Mouse (Mus musculus): Measurements from ENCODE around the gene Gm10031. TPM values are rescaled to one million over a fixed set of nuclear protein-coding genes. Genes with fewer than 3 reads are reported as not detected.
A peak's percentile ranks its signal among the peaks of the same experiment; 100 is the strongest.

The Gm10031 gene
- total RNA-seq, 2 experiments from 2014 or later: 42.9 to 43.3 TPM

DNA sequence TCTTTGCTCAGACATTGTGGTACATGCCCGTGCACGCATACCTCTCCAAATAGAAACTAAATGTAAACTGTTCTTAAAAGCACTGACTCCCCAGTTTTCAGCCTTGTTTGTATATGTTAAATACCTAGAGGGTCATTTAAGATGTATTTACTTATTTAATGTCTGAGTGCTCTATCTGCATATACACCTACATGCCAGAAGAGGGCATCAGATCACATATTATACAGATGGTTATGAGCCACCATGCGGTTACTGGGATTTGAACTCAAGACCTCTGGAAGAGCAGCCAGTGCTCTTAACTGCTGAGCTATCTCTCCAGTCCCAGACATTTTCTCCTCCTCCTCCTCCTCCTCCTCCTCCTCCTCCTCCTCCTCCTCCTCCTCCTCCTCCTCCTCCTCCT lies 14.6 kb downstream of the Gm10031 start:
- DNase-seq (ENCODE audit: low spot score in 2 of 2): no peak
- intact Hi-C loops (cut with DNase I): loop anchor here (5.0 kb wide), 2 partner anchors 116 to 276 kb away; partner anchors contain the start of gene Axdnd1

DNA sequence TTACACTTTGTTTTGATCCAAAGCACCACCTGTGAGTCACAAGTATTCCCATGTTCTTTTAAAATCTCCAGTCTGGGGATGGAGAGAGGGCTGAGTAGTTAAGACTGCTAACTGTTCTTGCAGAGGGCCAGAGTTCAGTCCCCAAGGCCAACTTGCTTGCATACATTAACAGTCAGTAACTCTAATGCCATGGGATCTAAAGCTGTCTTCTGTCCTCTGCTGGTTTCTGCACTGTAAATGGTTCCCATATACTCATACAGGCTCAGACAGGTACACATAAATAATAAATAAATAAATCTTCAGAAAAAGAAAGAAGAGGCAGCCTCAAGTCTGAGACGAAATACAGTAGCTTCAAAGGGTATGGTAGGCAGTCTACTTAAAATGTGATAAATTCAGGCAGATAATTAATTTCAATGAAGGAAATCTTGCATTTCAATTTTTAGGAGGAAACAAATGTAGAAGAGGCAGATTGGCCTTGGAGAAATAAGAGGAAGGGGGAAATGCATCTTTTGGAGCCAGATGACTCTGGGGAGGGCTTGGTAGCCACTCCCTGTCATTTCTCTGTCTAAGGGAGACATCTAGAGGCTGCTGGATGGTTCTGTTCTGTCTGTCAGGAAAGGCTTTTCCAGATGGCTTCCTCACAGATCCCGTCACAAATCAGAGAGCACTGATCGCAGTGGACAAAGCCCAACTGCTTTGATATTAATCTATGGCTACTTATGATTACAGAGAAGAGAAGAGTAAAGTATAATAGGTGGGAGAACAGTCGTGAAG lies 16.2 kb downstream of the Gm10031 start:
- intact Hi-C loops (cut with DNase I): loop anchor here (2.0 to 5.0 kb wide), 3 partner anchors 118 to 455 kb away; partner anchors contain the start of gene Axdnd1

DNA sequence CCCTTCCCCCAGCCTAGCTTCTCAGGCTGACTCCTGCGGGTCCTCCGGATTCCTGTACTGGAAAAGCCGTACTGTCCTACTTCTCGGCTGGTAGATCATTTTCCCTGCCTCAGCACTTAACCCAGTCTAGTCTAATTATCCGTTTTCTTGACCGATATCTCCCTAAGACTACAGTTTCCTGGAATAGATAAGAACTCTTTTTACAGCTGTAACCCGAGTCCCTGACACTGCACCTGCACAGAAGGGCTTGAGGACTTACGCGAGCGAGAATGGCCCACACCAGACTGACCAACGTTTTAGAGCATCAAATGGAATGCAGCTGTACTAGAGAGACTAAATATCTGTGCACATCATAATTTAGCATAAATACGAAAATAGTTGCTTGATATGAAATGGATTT lies 20.2 kb downstream of the Gm10031 start:
- intact Hi-C loops (cut with DNase I): no loop called here
- no peak for DNase-seq (ENCODE audit: low spot score in 2 of 2)

More for the DNA sequence above, 16.2 kb downstream of the Gm10031 start:
- no peak for DNase-seq (ENCODE audit: low spot score in 2 of 2)

DNA sequence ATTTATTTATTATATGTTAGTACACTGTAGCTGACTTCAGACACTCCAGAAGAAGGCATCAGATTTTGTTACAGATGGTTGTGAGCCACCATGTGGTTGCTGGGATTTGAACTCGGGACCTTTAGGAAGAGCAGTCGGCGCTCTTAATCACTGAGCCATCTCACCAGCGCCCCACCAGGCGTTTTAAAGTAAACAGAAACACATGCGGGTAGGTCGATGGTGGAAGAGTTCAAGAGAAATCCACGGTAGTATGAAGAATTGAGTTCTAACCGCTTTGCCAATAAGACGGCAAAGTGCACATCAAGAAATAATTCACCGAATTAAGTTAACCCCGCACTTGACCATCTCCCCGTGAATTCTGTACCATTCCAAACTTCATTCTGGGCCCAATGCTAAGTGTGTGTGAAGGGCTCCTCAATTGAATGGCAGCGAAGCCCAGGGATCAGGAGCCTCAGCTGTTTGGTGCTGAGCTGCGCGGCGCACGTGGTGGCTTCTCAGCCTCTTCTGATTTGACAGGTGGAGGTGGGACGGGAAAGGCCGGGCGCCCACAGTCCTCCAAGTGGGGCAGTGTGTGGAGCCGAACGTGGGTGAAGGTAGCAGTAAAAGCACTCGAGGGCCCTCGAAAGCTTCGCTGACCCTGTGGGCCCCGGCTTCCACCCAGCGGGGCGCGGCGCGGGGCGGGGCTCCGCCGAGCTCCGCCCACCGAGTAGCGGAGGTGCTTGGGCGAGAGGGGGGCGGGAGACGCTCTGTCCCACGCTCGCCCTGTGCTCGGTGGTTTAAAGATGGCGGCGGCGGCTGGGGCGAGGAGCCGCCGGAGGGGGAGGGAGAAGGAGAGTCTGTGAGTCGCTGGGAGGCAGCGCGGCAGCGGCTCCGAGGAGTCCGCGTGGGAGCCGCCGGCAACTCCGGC lies 34.5 kb downstream of the Gm10031 start, which contains the start of gene Abl2:
TSS of gene Abl2 (plus strand) at position 763 of the 907 bp plus-strand sequence.
- intact Hi-C loops (cut with DNase I): loop anchor here (2.0 kb wide), 1 partner anchor 75 kb away; no protein-coding TSS in a partner anchor
- peak; percentile 88 to 89 for DNase-seq (ENCODE audit: low spot score in 2 of 2)

DNA sequence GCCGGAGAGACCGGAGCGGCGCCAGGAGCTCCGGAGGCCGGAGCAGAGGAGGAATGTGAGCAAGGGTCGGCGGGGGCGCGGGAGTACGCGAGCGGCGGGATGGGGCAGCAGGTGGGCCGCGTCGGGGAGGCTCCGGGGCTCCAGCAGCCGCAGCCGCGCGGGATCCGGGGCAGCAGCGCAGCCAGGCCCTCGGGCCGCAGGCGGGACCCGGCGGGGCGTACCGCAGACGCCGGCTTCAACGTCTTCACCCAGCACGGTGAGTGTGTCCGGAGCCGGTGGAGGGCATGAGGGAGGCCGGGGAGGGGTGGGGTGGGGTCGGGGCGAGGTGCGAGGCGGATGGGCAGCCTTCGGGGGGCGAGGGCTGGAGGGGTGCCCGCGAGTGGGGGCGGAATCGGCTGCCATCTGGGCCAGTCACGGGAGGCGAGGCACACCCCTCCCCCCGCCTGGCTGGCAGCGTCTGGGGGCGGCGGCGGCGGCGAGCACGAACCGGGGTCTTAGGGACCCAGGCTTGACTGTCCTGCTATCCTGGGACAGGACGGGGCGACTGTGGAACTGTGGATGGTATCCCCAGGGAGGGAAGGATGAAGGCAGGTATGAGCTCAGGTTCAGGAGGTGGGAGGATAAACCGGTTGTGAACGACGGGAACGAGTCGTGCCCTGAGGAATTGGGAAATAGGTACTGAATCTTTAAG lies 35.3 kb downstream of the Gm10031 start:
- intact Hi-C loops (cut with DNase I): loop anchor here (2.0 kb wide), 1 partner anchor 74 kb away; no protein-coding TSS in a partner anchor

DNA sequence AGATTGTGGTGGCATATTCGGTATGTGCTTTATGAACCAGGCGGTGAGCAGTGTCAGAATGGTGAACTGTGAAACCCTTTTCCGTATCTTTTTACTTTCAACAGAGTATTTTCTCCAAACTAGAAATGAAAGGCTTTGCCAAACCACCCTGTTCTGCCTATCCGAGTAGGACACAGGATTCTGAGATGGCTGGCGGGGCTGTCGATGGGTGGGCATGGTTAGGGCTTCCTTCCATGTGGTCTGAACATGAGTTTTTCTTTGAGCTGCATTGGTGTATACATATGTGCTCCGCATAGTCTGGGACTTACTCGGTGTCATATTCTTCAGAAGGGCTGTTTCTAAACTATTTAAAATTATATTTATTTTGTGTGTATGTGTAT lies 35.8 kb downstream of the Gm10031 start:
- no peak for DNase-seq (ENCODE audit: low spot score in 2 of 2)
- intact Hi-C loops (cut with DNase I): loop anchor here (2.0 to 10.0 kb wide), 2 partner anchors 55 to 73 kb away; no protein-coding TSS in a partner anchor

More for the DNA sequence above, 35.3 kb downstream of the Gm10031 start:
- DNase-seq (ENCODE audit: low spot score in 2 of 2): peak; percentile 63 to 73

DNA sequence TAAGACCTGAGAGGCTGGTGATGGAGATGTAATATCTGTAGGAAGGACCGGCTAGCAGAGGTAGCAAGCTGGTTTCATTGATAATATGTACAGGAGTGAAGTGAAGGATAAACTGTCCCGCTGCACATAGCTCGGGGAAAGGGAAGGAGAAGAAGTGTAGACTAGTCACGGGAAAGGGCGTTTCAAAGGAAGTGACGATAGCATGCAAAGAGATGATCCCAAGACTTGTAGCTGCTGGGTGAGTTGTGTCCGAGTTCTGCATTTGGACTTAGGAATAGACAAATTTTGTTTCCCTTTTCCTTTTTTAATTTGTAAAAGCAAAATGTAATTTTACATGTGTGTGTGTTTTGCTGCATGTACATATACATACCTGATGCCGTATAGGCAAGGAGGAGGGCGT lies 36.7 kb downstream of the Gm10031 start:
- DNase-seq (ENCODE audit: low spot score in 2 of 2): no peak
- intact Hi-C loops (cut with DNase I): loop anchor here (10.0 kb wide), 1 partner anchor 54 kb away; no protein-coding TSS in a partner anchor

DNA sequence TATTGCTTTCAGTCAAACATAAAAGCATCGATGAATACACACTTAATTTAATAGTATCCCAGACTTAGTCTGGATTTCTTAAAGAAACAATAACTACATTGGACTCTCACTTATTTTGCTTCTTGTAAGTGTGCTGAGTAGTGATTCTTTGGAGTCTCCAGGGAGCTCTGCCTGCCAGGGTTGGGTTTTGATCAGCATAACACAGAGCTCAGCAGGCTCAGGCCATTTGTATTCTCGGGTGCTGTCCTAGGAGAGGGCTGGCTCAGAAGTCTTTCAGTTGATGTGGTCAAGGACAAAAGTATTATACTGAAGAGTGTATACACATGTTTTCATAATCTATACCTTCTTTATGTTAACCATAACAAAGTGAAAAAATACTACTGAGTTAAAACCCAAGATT lies 41.5 kb downstream of the Gm10031 start:
- DNase-seq (ENCODE audit: low spot score in 2 of 2): no peak
- intact Hi-C loops (cut with DNase I): loop anchor here (10.0 kb wide), 1 partner anchor 49 kb away; no protein-coding TSS in a partner anchor

DNA sequence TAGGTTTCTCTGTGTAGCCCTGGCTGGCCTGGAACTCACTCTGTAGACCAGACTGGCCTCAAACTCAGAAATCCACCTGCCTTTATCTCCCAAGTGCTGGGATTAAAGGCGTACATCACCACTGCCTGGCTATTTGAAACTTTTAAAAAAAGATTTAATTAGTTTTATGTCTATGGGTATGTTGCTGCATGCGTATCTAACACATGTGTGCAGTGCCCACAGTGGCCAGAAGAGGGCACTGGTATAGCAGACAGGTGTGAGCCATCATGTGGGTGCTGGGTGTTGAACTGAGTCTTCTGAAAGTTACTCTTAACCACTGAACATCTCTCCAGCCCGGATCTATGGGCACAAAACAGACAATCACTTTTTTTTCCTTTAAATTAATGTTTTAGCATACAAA lies 42.3 kb downstream of the Gm10031 start:
- intact Hi-C loops (cut with DNase I): loop anchor here (10.0 kb wide), 1 partner anchor 49 kb away; no protein-coding TSS in a partner anchor
- no peak for DNase-seq (ENCODE audit: low spot score in 2 of 2)

DNA sequence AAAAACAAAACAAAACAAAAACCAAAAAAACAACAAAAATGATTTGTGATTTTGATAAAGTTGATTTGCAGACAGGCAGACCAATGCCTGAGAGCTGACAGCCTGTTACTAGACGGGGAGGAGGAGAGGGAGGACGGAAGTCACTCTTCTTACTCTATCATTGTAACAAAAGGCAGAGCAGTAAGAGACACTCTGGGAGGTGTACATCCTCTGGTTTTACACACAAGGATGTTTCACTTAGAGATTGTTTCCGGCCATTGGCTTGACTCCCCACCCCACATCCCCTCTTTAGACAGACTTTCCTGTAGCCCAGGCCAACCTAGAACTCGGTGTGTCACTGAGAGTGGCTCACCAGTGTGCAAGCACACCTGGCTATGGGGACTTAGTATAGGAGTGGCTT lies 45.8 kb downstream of the Gm10031 start:
- DNase-seq (ENCODE audit: low spot score in 2 of 2): no peak
- intact Hi-C loops (cut with DNase I): loop anchor here (10.0 kb wide), 1 partner anchor 45 kb away; no protein-coding TSS in a partner anchor

DNA sequence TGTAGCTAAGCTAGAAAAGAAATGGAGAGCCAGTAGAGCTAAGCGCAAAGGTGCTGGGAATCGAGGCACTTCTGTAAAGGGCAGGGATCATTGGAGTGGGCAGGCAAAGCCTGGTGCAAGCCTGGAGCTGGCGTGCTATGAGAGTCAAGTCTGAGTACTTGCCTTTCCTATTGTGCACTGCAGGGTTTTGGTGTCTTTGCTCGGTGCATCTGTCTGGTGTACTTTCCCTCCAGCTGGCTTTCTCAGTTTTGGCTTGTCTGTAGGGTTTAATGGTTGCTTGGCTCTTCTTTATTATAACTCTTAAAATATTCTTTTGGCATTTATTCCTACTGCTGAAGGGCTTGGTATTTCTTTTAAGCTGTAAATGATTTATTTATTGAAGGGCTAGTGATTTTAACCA lies 49.1 kb downstream of the Gm10031 start:
- no peak for DNase-seq (ENCODE audit: low spot score in 2 of 2)
- intact Hi-C loops (cut with DNase I): no loop called here

Other genes starting within 250 kb of the Gm10031 start
- 1 to 10 TPM; 3.0 to 3.4 TPM for gene Tdrd5, start 220.3 kb upstream of the Gm10031 start, total RNA-seq (2021)
- gene Nphs2, start 213.3 kb upstream of the Gm10031 start, total RNA-seq (2021): under 1 TPM; 0.12 to 0.59 TPM
- 100 to 1,000 TPM; 292 to 321 TPM for gene Gm2000, start 158.0 kb upstream of the Gm10031 start, total RNA-seq (2021)
- under 1 TPM; 0.41 to 0.86 TPM for gene Axdnd1, start 102.9 kb upstream of the Gm10031 start, total RNA-seq (2021)
- gene Soat1, start 49.7 kb upstream of the Gm10031 start, total RNA-seq (2021): 10 to 100 TPM; 32.3 to 47.6 TPM
- 10 to 100 TPM; 53.8 to 69.7 TPM for gene Abl2, start 34.8 kb downstream of the Gm10031 start, total RNA-seq (2021)
- gene Tor3a, start 150.3 kb downstream of the Gm10031 start, total RNA-seq (2021): 1 to 10 TPM; 4.5 to 5.5 TPM
- 10 to 100 TPM; 66.8 to 77.1 TPM for gene Fam20b, start 195.1 kb downstream of the Gm10031 start, total RNA-seq (2021)